Comparison of ENCODE assay signal across 20 mouse cellular contexts in the genomic region with DNA sequence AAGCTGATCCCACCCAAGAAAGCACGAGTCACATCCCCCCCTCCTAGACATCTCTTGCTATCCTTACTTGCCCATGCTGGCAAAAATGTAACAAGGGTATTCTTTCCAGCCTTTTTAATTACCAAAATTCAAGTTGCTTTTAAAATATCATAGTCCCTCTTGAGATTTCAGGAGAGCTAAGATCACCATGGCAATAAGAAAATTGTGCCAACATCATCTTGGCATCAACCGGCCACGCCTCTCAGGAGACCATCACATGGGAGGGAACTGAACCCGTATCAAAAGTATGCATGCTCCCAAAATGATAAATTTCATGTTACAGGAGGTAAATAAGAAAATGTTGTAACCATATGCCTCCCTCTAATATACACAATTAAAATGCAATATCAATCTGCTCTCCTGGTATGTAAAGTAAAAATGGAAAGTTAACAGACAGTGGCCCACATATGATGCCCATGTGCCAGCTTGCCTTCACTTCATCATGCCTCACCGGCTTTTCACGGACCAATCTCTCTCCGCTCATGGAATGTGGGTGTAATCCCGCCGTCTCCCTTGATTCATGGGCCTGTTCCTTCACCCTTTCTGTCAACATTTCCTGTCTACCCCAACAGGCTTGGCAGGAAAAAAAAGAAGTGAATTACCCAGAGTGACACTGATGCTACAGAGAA.
DNase-seq lines count a peak whose midpoint lies in the region; ATAC-seq and TF ChIP-seq lines count a peak whose summit lies in the region.
"Had no signal": no experiment of that assay in that cellular context is flagged by ENCODE, and none has a peak within 500 bp of the region (broad histone marks: within the 10 kb centered on the region; RNA-seq: fewer than 3 reads in every experiment).

No protein-coding gene starts in this region.

- intact Hi-C loops in left cerebral cortex, postnatal 4 days (cut with DNase I): no loop called here
- intact Hi-C loops in left cerebral cortex, adult 2 months (cut with DNase I): no loop called here

- H3K27ac ChIP-seq in left cerebral cortex, adult 2 months: no peak overlapping the region
- H3K27ac ChIP-seq: embryonic facial prominence, embryonic 13.5 days; gastrocnemius, adult 2 months; heart, embryonic 10.5 days; hindbrain, embryonic 14.5 days had no signal

- no peak overlapping the region for H3K4me3 ChIP-seq in left cerebral cortex, adult 2 months
- H3K4me3 ChIP-seq: embryonic facial prominence, embryonic 13.5 days; gastrocnemius, adult 2 months; heart, embryonic 10.5 days had no signal

- no peak for TF ChIP-seq CTCF in left cerebral cortex, adult 2 months (IDR thresholded peaks at IDR 0.05)
- no peak for TF ChIP-seq CTCF in brain, embryonic 14.5 days (IDR thresholded peaks at IDR 0.05; ENCODE audit: borderline replicate concordance, extremely low read depth, insufficient read depth, insufficient read length)

- peak; percentile 42 for ATAC-seq in frontal cortex, adult (ENCODE audit: low TSS enrichment)
- ATAC-seq: intestine, embryonic 16.5 days had no signal

- DNase-seq in cerebellum, postnatal 14 days: peak; percentile 30 to 50
- no peak for DNase-seq in cerebellum, adult 8-10 months
- no peak for DNase-seq in frontal cortex, postnatal 14 days (ENCODE audit: low spot score in 2 of 2)
- DNase-seq in left cerebral cortex, postnatal 4 days: peak; percentile 39
- no peak for DNase-seq in left cerebral cortex, adult 2 months (ENCODE audit: extremely low spot score in 1 of 2, low spot score in 2 of 2)
- DNase-seq in brain, embryonic 14.5 days (ENCODE audit: low read depth): peak; percentile 46
- DNase-seq in kidney, adult 18-20 months: no peak
- DNase-seq: adrenal gland, postnatal 10 days; cerebellum, adult 18-20 months; cerebellum, postnatal 36 days; gastrocnemius, adult 2 months; gastrocnemius, postnatal 36 days; heart, adult 18-20 months; heart, postnatal 10 days; kidney, adult 8-10 months had no signal

- TF ChIP-seq POLR2A in brain, embryonic 14.5 days (IDR thresholded peaks at IDR 0.05; ENCODE audit: borderline replicate concordance, extremely low read depth, insufficient read depth, insufficient read length, poor library complexity, severe bottlenecking): no peak

Comparison
In these comparisons a context has a peak if more than half of its experiments do, and no peak if none do; other contexts are left out.
1. DNase-seq: peak in cerebellum, postnatal 14 days (2 of 2), left cerebral cortex, postnatal 4 days (single experiment) and brain, embryonic 14.5 days (single experiment); none in cerebellum, adult 8-10 months (single experiment), frontal cortex, postnatal 14 days (0 of 2), left cerebral cortex, adult 2 months (0 of 2) and kidney, adult 18-20 months (single experiment).